Mouse (Mus musculus) liver, embryonic 16.5 days (tissue): ENCODE measurements around the gene Hrh2. TPM values are rescaled to one million over a fixed set of nuclear protein-coding genes. Genes with fewer than 3 reads are reported as not detected.

ENCODE experiments used
- ATAC-seq: fragments of 200-750 bp; cut with Nextera tagmentation; 2 replicates; pipeline ENCODE4 v1.8.0; 2017; ENCODE audit warnings: low read depth, mild to moderate bottlenecking, moderate number of reproducible peaks, moderate library complexity
- H3K27ac ChIP-seq: fragments of 300-500 bp; sonication (generic); 2 replicates; pipeline ENCODE4 v1.5.1; 2014; ENCODE audit warnings: mild to moderate bottlenecking, low read length
- H3K27me3 ChIP-seq: fragments of 300-500 bp; sonication (generic); 2 replicates; pipeline ENCODE4 v1.6.1; 2014; ENCODE audit warnings: low read depth, low read length, mixed read lengths; ENCODE audit not compliant: control insufficient read depth, insufficient read depth
- H3K36me3 ChIP-seq: fragments of 300-500 bp; sonication (generic); 2 replicates; pipeline ENCODE4 v1.6.1; 2014; ENCODE audit warnings: mild to moderate bottlenecking; ENCODE audit not compliant: control insufficient read depth, insufficient read depth
- H3K4me1 ChIP-seq: fragments of 300-500 bp; sonication (generic); 2 replicates; pipeline ENCODE4 v1.6.1; 2014; ENCODE audit warnings: low read depth, low read length, mixed read lengths; ENCODE audit not compliant: control insufficient read depth
- H3K4me2 ChIP-seq: fragments of 300-500 bp; sonication (generic); 2 replicates; pipeline ENCODE4 v1.6.1; 2014; ENCODE audit warnings: low read depth, low read length, mixed read lengths
- H3K4me3 ChIP-seq: fragments of 300-500 bp; sonication (generic); 2 replicates; pipeline ENCODE4 v1.5.1; 2014; ENCODE audit warnings: low read depth, mild to moderate bottlenecking, low read length
- H3K9ac ChIP-seq: fragments of 300-500 bp; sonication (generic); 2 replicates; pipeline ENCODE4 v1.6.1; 2014; ENCODE audit warnings: low read depth, low read length
- H3K9me3 ChIP-seq: fragments of 300-500 bp; sonication (generic); replicated peaks from 2 replicates; pipeline ENCODE4 v1.6.1; 2016; ENCODE audit warnings: low read length; ENCODE audit not compliant: control insufficient read depth
- WGBS: fragments of 180-500 bp; shearing (Covaris S2); extraction: QIAGEN DNeasy Blood & Tissue Kit; methylation state at CpG from one replicate; pipeline ENCODE4 v1.1.7; 2014; ENCODE audit not compliant: insufficient replicate concordance; 5-methylcytosine and 5-hydroxymethylcytosine counted together
- polyA plus RNA-seq: library from polyadenylated mRNA; unstranded; fragments of >200 nt; fragmentation: Nextera tagmentation; extraction: Ambion mirVana; gene quantifications from 2 replicates; pipeline ENCODE4 v1.2.1, GENCODE M21; 2015

The Hrh2 gene
- polyA plus RNA-seq, 1 experiment from 2014 or later: 0.02 TPM

DNA sequence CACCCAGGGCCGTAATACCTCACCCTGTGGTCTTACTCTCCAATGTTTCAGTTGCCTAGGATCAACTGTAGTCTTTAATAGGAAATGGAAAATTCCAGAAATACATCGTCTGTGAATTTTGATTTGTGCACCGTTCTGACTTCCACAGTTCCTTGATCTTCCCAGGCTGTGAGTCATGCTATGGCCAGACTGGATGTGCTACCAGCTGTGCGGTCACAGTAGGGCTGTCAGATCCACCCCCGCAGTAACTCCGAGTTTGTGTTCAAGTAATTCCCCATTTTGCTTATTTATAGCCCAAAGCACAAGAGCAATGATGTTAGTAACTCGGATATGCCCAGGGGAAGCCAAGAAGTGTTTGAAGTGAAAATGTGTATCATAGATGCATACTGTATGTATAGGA is 88.4 kb downstream of the Hrh2 start:
- ATAC-seq: no peak
- Histone ChIP-seq H3K4me2 (no peak overlapping the region), H3K9ac (no peak overlapping the region), H3K27me3 (peaks cover 6% of the 10 kb centered on the region), H3K27ac (no peak overlapping the region), H3K36me3 (no peaks in the 10 kb centered on the region), H3K4me3 (no peak overlapping the region), H3K9me3 (no peaks in the 10 kb centered on the region), H3K4me1 (no peaks in the 10 kb centered on the region)
- 70% methylated on average over 7 of the region's 7 CpGs for WGBS

DNA sequence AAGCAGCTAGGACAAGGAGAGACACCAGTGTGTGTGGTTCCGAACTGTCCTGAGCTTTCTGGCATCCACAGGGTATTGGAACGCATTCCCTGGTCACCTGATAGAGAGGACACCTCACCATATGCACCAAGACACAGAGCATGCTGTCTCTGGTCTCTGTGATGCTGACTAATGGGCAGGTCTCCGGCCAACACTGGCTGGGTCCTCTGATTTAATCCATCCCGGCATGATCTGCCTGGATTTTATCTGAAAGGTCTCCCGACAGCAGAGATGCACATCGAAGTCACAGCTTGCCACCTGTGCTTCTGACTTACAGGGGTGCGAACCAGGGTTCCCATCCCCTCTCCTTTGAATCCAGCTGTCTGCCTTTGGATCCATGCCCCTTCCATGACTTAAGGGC is 89.2 kb downstream of the Hrh2 start:
- no peak overlapping the region for H3K27ac ChIP-seq
- H3K27me3 ChIP-seq: peaks cover 6% of the 10 kb centered on the region
- no peaks in the 10 kb centered on the region for H3K9me3 ChIP-seq
- ATAC-seq: no peak
- 50% methylated on average over 7 of the region's 7 CpGs for WGBS
- no peaks in the 10 kb centered on the region for H3K4me1 ChIP-seq
- H3K36me3 ChIP-seq: no peaks in the 10 kb centered on the region
- H3K9ac ChIP-seq: no peak overlapping the region
- no peak overlapping the region for H3K4me3 ChIP-seq
- H3K4me2 ChIP-seq: no peak overlapping the region

DNA sequence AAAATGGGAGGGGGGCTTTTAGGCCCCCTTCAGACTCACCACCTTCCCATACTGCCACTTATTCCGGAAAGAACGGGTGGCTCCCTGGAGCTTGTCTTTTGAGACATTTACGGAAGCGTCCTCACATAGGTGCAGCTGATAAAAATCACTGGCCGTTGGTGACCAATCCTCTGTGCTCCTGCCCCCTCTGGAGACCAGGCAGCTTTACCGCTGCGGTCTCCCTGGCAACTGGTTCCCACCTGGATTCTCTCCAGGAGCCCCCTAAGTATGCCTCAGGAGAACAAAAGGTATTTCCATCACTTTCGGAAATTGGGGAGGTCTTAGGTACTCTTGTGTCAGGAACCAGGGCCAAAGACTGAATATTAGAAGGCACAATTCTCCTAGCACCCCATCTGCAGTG is 89.7 kb downstream of the Hrh2 start:
- no peaks in the 10 kb centered on the region for H3K4me1 ChIP-seq
- no peak overlapping the region for H3K4me2 ChIP-seq
- 20% methylated on average over 8 of the region's 8 CpGs for WGBS
- no peak overlapping the region for H3K4me3 ChIP-seq
- no peak for ATAC-seq
- H3K27me3 ChIP-seq: peaks cover 6% of the 10 kb centered on the region
- H3K9ac ChIP-seq: no peak overlapping the region
- H3K9me3 ChIP-seq: no peaks in the 10 kb centered on the region
- no peak overlapping the region for H3K27ac ChIP-seq
- no peaks in the 10 kb centered on the region for H3K36me3 ChIP-seq

DNA sequence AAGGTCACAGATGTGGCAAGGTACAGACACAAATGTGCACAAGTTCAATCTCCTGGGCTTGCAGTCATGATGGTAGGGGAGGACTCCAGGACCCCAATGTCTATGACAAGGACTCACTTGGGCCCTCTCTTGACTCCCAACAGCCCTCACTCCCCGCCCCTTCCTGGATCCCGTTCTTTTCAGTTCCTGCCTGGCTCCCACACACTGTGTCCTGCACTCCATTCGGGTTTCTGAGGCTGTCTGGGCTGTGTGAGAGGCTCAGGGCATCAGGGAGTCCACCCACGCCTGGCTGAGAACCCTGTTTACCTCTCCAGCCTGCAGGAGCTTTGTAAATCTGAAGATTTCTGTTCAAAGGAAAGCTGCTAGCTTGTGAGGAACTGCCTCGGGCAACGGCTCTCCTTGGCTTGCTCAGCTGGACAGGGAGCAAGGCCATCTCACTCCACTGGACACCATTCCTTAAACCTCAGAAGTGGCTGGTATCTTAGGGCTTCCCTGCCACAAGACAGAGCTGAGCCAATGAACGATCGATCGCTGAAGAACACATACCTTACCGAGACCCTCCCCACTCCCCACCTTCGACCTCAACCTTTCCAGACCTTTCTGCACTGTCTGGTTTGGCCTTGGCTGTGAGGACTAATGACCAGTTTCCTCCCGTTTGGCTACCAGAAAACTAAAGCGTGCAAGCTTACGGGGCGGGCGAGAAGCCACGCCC is 90.4 kb downstream of the Hrh2 start:
- no peak for ATAC-seq

DNA sequence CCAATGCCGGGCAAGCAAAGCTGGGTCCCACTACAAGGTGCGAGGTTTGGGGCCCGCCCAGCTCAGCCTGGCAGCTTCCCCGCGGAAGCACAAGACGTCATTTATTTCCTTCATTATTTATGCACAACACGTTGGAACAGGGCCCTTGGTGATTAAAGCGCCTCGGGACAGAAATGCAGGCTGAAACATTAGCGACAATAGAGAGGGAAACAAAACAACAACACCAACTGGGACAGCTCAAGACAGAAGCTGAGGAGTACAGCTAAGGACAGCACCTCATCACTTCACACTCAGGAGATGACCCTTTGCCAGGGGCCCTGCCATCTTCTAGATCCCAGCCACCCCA is 90.9 kb downstream of the Hrh2 start:
- H3K36me3 ChIP-seq: no peaks in the 10 kb centered on the region
- ATAC-seq: no peak
- no peaks in the 10 kb centered on the region for H3K4me1 ChIP-seq
- H3K27me3 ChIP-seq: peaks cover 6% of the 10 kb centered on the region
- H3K4me3 ChIP-seq: no peak overlapping the region
- no peak overlapping the region for H3K27ac ChIP-seq
- no peak overlapping the region for H3K9ac ChIP-seq
- WGBS: 4% methylated on average over 10 of the region's 10 CpGs
- no peaks in the 10 kb centered on the region for H3K9me3 ChIP-seq
- no peak overlapping the region for H3K4me2 ChIP-seq

More for the DNA sequence above, 90.4 kb downstream of the Hrh2 start:
- H3K4me3 ChIP-seq: no peak overlapping the region
- H3K27me3 ChIP-seq: peaks cover 6% of the 10 kb centered on the region
- no peaks in the 10 kb centered on the region for H3K9me3 ChIP-seq
- H3K27ac ChIP-seq: no peak overlapping the region
- no peak overlapping the region for H3K4me2 ChIP-seq
- no peaks in the 10 kb centered on the region for H3K36me3 ChIP-seq
- 16% methylated on average over 17 of the region's 17 CpGs for WGBS
- no peak overlapping the region for H3K9ac ChIP-seq
- H3K4me1 ChIP-seq: no peaks in the 10 kb centered on the region

Other genes with a start within 250 kb of the Hrh2 start
- gene Drd1, start 136.4 kb upstream of the Hrh2 start, polyA plus RNA-seq: not detected in 2 replicates
- gene Sfxn1, start 120.3 kb upstream of the Hrh2 start, polyA plus RNA-seq: 53.5 and 54.0 TPM in 2 replicates
- 0.61 and 0.70 TPM in 2 replicates for gene Cplx2, start 179.2 kb downstream of the Hrh2 start, polyA plus RNA-seq